ENCODE assay signal across 20 mouse cellular contexts in genomic region chr13:75908187-75908586, GRCm38 (mm10). TPM values are rescaled to one million over a fixed set of nuclear protein-coding genes. Genes with fewer than 3 reads are reported as not detected.
DNase-seq lines count a peak whose midpoint lies in the region; ATAC-seq lines count a peak whose summit lies in the region.
"Had no signal": no experiment of that assay in that cellular context is flagged by ENCODE, and none has a peak within 500 bp of the region (broad histone marks: within the 10 kb centered on the region; RNA-seq: fewer than 3 reads in every experiment).

No protein-coding gene starts in this region.

- no peak for ATAC-seq in heart, embryonic 12.5 days (ENCODE audit: insufficient number of reproducible peaks, low FRiP score)
- ATAC-seq in limb, embryonic 13.5 days (ENCODE audit: low FRiP score, low read depth): no peak
- 0 out of 2 replicates have a peak, but pooled peaks have one; percentile 26 for ATAC-seq in neural tube, embryonic 14.5 days (ENCODE audit: low read depth)
- ATAC-seq in neural tube, embryonic 15.5 days (ENCODE audit: low FRiP score): no peak
- ATAC-seq: forebrain, embryonic 16.5 days had no signal

- no peaks in the 10 kb centered on the region for H3K27me3 ChIP-seq in heart, embryonic 12.5 days (replicated peaks)
- no peaks in the 10 kb centered on the region for H3K27me3 ChIP-seq in limb, embryonic 13.5 days
- no peaks in the 10 kb centered on the region for H3K27me3 ChIP-seq in limb, embryonic 10.5 days (ENCODE audit: low read depth, poor library complexity, severe bottlenecking)
- no peaks in the 10 kb centered on the region for H3K27me3 ChIP-seq in neural tube, embryonic 14.5 days (ENCODE audit: control insufficient read depth, insufficient read depth, low read length)
- H3K27me3 ChIP-seq in neural tube, embryonic 15.5 days (replicated peaks): no peaks in the 10 kb centered on the region
- H3K27me3 ChIP-seq: neural tube, embryonic 13.5 days had no signal

- no peak overlapping the region for H3K4me2 ChIP-seq in heart, embryonic 12.5 days
- no peak overlapping the region for H3K4me2 ChIP-seq in limb, embryonic 13.5 days (replicated peaks)
- H3K4me2 ChIP-seq in neural tube, embryonic 14.5 days (ENCODE audit: low read depth, low read length): no peak overlapping the region
- no peak overlapping the region for H3K4me2 ChIP-seq in neural tube, embryonic 15.5 days
- H3K4me2 ChIP-seq: neural tube, embryonic 13.5 days had no signal

- no peak overlapping the region for H3K4me3 ChIP-seq in heart, embryonic 12.5 days
- H3K4me3 ChIP-seq in limb, embryonic 13.5 days: no peak overlapping the region
- no peak overlapping the region for H3K4me3 ChIP-seq in limb, embryonic 10.5 days
- no peak overlapping the region for H3K4me3 ChIP-seq in neural tube, embryonic 14.5 days (ENCODE audit: low read depth, low read length)
- no peak overlapping the region for H3K4me3 ChIP-seq in neural tube, embryonic 15.5 days (replicated peaks)
- H3K4me3 ChIP-seq: neural tube, embryonic 13.5 days had no signal

- H3K27ac ChIP-seq in heart, embryonic 12.5 days (ENCODE audit: poor library complexity, severe bottlenecking): no peak overlapping the region
- no peak overlapping the region for H3K27ac ChIP-seq in limb, embryonic 13.5 days
- no peak overlapping the region for H3K27ac ChIP-seq in limb, embryonic 10.5 days
- H3K27ac ChIP-seq in neural tube, embryonic 14.5 days (ENCODE audit: low read depth, low read length): no peak overlapping the region
- no peak overlapping the region for H3K27ac ChIP-seq in neural tube, embryonic 15.5 days (replicated peaks)
- H3K27ac ChIP-seq: neural tube, embryonic 13.5 days had no signal

- DNase-seq in heart, adult 11 months: peak; percentile 30
- no peak for DNase-seq in limb, embryonic 10.5 days (ENCODE audit: low spot score)
- peak; percentile 20 for DNase-seq in yolk sac, embryonic 10.5 days (ENCODE audit: low spot score)
- no peak for DNase-seq in right cerebral cortex, postnatal 10 days (ENCODE audit: low spot score in 2 of 2)
- DNase-seq: adrenal gland, adult 8-10 months; B cell, adult 2 months; cerebellum, postnatal 10 days; heart, postnatal 4 days; kidney, adult 11 months; left cerebral cortex, postnatal 4 days; lung, adult 18-20 months; lung, postnatal 4 days; thymus, adult 2 months had no signal

- H3K9me3 ChIP-seq in heart, embryonic 12.5 days (replicated peaks): no peaks in the 10 kb centered on the region
- H3K9me3 ChIP-seq in limb, embryonic 13.5 days: no peaks in the 10 kb centered on the region
- no peaks in the 10 kb centered on the region for H3K9me3 ChIP-seq in limb, embryonic 10.5 days (replicated peaks)
- no peaks in the 10 kb centered on the region for H3K9me3 ChIP-seq in neural tube, embryonic 14.5 days (ENCODE audit: control insufficient read depth, low read length)
- no peaks in the 10 kb centered on the region for H3K9me3 ChIP-seq in neural tube, embryonic 15.5 days (replicated peaks)
- H3K9me3 ChIP-seq: neural tube, embryonic 13.5 days had no signal

- H3K9ac ChIP-seq in heart, embryonic 12.5 days: no peak overlapping the region
- 0 out of 2 replicates have a peak overlapping the region, but pooled peaks have one; percentile 31 for H3K9ac ChIP-seq in limb, embryonic 13.5 days
- no peak overlapping the region for H3K9ac ChIP-seq in neural tube, embryonic 14.5 days (replicated peaks; ENCODE audit: low read depth, low read length)
- H3K9ac ChIP-seq in neural tube, embryonic 15.5 days (replicated peaks): no peak overlapping the region
- H3K9ac ChIP-seq: neural tube, embryonic 13.5 days had no signal

- peaks cover 16% of the 10 kb centered on the region for H3K4me1 ChIP-seq in heart, embryonic 12.5 days (replicated peaks)
- peaks cover 17% of the 10 kb centered on the region; the same call in 1 of the 2 replicates for H3K4me1 ChIP-seq in limb, embryonic 13.5 days
- H3K4me1 ChIP-seq in limb, embryonic 10.5 days: no peaks in the 10 kb centered on the region
- no peaks in the 10 kb centered on the region for H3K4me1 ChIP-seq in neural tube, embryonic 14.5 days (ENCODE audit: control insufficient read depth, insufficient read depth, low read length)
- peaks cover 10% of the 10 kb centered on the region; the same call in 1 of the 2 replicates for H3K4me1 ChIP-seq in neural tube, embryonic 15.5 days

- peaks cover 17% of the 10 kb centered on the region for H3K36me3 ChIP-seq in heart, embryonic 12.5 days
- peaks cover 47% of the 10 kb centered on the region for H3K36me3 ChIP-seq in limb, embryonic 13.5 days
- H3K36me3 ChIP-seq in limb, embryonic 10.5 days: peaks cover 82% of the 10 kb centered on the region
- no peaks in the 10 kb centered on the region; the same call in none of the 2 replicates for H3K36me3 ChIP-seq in neural tube, embryonic 14.5 days (ENCODE audit: control insufficient read depth, insufficient read depth, low read length)
- peaks cover 8% of the 10 kb centered on the region for H3K36me3 ChIP-seq in neural tube, embryonic 15.5 days

- 32% methylated on average over 2 of the region's 2 CpGs for WGBS in heart, embryonic 12.5 days
- 79% methylated on average over 2 of the region's 2 CpGs for WGBS in limb, embryonic 13.5 days
- WGBS in limb, embryonic 10.5 days: 72% methylated on average over 2 of the region's 2 CpGs
- 90% methylated on average over 2 of the region's 2 CpGs for WGBS in neural tube, embryonic 14.5 days
- 86% methylated on average over 2 of the region's 2 CpGs for WGBS in neural tube, embryonic 15.5 days

RNA-seq across cellular contexts. Expression of gene Rhobtb3, which starts 35.5 kb away (rescaled TPM):
- 34.1 and 35.8 TPM in 2 replicates for polyA plus RNA-seq in heart, embryonic 12.5 days (2016; fragmentation: Nextera tagmentation; extraction: Ambion mirVana)
- 51.2 and 51.3 TPM in 2 replicates for polyA plus RNA-seq in limb, embryonic 13.5 days (2015; fragmentation: Nextera tagmentation; extraction: Ambion mirVana)
- 60.3 and 66.4 TPM in 2 replicates for polyA plus RNA-seq in limb, embryonic 10.5 days (2016; fragmentation: Nextera tagmentation; extraction: Ambion mirVana)
- 29.3 and 32.2 TPM in 2 replicates for polyA plus RNA-seq in neural tube, embryonic 14.5 days (2014; fragmentation: Nextera tagmentation; extraction: Ambion mirVana)
- 17.6 and 18.3 TPM in 2 replicates for polyA plus RNA-seq in neural tube, embryonic 15.5 days (2015; fragmentation: Nextera tagmentation; extraction: Ambion mirVana)

RNA-seq across cellular contexts. Expression of gene Spata9, which starts 58.8 kb away (rescaled TPM):
- polyA plus RNA-seq in heart, embryonic 12.5 days (2016; fragmentation: Nextera tagmentation; extraction: Ambion mirVana): 0.18 and 0.22 TPM in 2 replicates
- polyA plus RNA-seq in limb, embryonic 13.5 days (2015; fragmentation: Nextera tagmentation; extraction: Ambion mirVana): 0.84 and 0.93 TPM in 2 replicates
- 0.23 and 0.38 TPM in 2 replicates for polyA plus RNA-seq in limb, embryonic 10.5 days (2016; fragmentation: Nextera tagmentation; extraction: Ambion mirVana)
- 2.9 and 3.4 TPM in 2 replicates for polyA plus RNA-seq in neural tube, embryonic 14.5 days (2014; fragmentation: Nextera tagmentation; extraction: Ambion mirVana)
- polyA plus RNA-seq in neural tube, embryonic 15.5 days (2015; fragmentation: Nextera tagmentation; extraction: Ambion mirVana): 1.6 and 3.1 TPM in 2 replicates
- polyA plus RNA-seq: large intestine, adult 2 months; thymus, adult 2 months had no signal

Comparison
In these comparisons a context has a peak if more than half of its experiments do, and no peak if none do; other contexts are left out.
1. DNase-seq: peak in heart, adult 11 months (single experiment) and yolk sac, embryonic 10.5 days (single experiment); none in limb, embryonic 10.5 days (single experiment) and right cerebral cortex, postnatal 10 days (0 of 2).